Mouse (Mus musculus) small intestine, adult 2 months (tissue): Measurements from ENCODE around the gene Cabp7.

ENCODE experiments used
- CTCF ChIP-seq: fragments of 200-500 bp; IDR thresholded peaks from 2 replicates; pipeline ENCODE4 v1.5.1; 2012; ENCODE audit warnings: low read depth, mild to moderate bottlenecking, control low read depth, inconsistent platforms, low read length, moderate library complexity, mixed read lengths; ENCODE audit not compliant: insufficient replicate concordance, insufficient read length; ENCODE audit errors: extremely low read depth
- POLR2A ChIP-seq: fragments of 200-500 bp; IDR thresholded peaks from 2 replicates; pipeline ENCODE4 v1.6.1; 2012; ENCODE audit warnings: low read depth, mild to moderate bottlenecking, control low read depth, inconsistent platforms, low read length, moderate library complexity

- no peak for TF ChIP-seq CTCF
- TF ChIP-seq POLR2A: no peak
These were observed 22.7 kb upstream of the Cabp7 start for GRCm38 (mm10) chr11:4769293-4769692.
